Mouse (Mus musculus): Measurements from ENCODE around the gene Supt3. TPM values are rescaled to one million over a fixed set of nuclear protein-coding genes. Genes with fewer than 3 reads are reported as not detected.

The Supt3 gene
- polyA plus RNA-seq, 1 experiment from 2014 or later, result 27.5 TPM

GRCm38 (mm10) chr17:45128611-45129010 lies 351.7 kb downstream of the Supt3 start:
- Histone ChIP-seq H3K36me3 (ENCODE audit: control insufficient read depth, insufficient read depth, low read length) (no peaks in the 10 kb centered on the region), H3K27ac (ENCODE audit: low read depth, low read length) (no peak overlapping the region), H3K9me3 (ENCODE audit: control insufficient read depth, low read length) (no peaks in the 10 kb centered on the region), H3K4me3 (ENCODE audit: low read depth, low read length) (no peak overlapping the region), H3K9ac (ENCODE audit: low read depth, low read length) (no peak overlapping the region), H3K4me2 (replicated peaks; ENCODE audit: low read depth, low read length) (no peak overlapping the region), H3K27me3 (ENCODE audit: control insufficient read depth, insufficient read depth, low read length) (no peaks in the 10 kb centered on the region), H3K4me1 (replicated peaks; ENCODE audit: control insufficient read depth, insufficient read depth, low read length) (no peaks in the 10 kb centered on the region)
- ATAC-seq (ENCODE audit: low FRiP score), result no peak
- DNase-seq (ENCODE audit: low spot score), result no peak
- WGBS, result 95% methylated on average over 4 of the region's 4 CpGs

GRCm38 (mm10) chr17:45133501-45134400 lies 356.8 kb downstream of the Supt3 start:
- 87% methylated on average over 10 of the region's 10 CpGs for WGBS
- H3K9ac ChIP-seq (ENCODE audit: low read depth, low read length), result no peak overlapping the region
- H3K9me3 ChIP-seq (ENCODE audit: control insufficient read depth, low read length), result no peaks in the 10 kb centered on the region
- no peaks in the 10 kb centered on the region for H3K27me3 ChIP-seq (ENCODE audit: control insufficient read depth, insufficient read depth, low read length)
- ATAC-seq (ENCODE audit: low FRiP score), result no peak
- H3K4me1 ChIP-seq (replicated peaks; ENCODE audit: control insufficient read depth, insufficient read depth, low read length), result no peaks in the 10 kb centered on the region
- H3K4me2 ChIP-seq (replicated peaks; ENCODE audit: low read depth, low read length), result no peak overlapping the region
- H3K36me3 ChIP-seq (ENCODE audit: control insufficient read depth, insufficient read depth, low read length), result no peaks in the 10 kb centered on the region
- no peak overlapping the region for H3K27ac ChIP-seq (ENCODE audit: low read depth, low read length)
- H3K4me3 ChIP-seq (ENCODE audit: low read depth, low read length), result no peak overlapping the region
- no peak for DNase-seq (ENCODE audit: low spot score)

DNA sequence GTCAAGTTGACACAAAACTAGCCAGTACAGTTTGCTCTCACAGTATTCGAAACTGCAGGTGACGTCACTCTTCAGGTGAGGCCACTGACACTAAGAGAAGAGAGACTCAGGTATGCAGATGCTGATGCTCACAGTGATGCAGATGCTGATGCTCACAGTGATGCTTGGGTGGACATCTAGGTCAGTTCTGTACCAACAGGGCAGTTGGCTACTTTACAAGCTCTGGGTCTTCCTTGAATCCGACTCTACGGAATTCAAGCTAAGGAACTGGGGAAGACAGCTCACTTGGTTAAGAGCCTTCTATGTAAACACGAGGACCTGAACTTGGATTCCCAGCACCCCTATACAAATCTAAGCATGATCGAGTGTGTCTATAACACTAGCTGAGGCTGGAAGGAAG lies 359.5 kb downstream of the Supt3 start:
- Histone ChIP-seq H3K4me3 (ENCODE audit: low read depth, low read length) (no peak overlapping the region), H3K4me2 (replicated peaks; ENCODE audit: low read depth, low read length) (no peak overlapping the region), H3K9me3 (ENCODE audit: control insufficient read depth, low read length) (no peaks in the 10 kb centered on the region), H3K4me1 (replicated peaks; ENCODE audit: control insufficient read depth, insufficient read depth, low read length) (no peaks in the 10 kb centered on the region), H3K27me3 (ENCODE audit: control insufficient read depth, insufficient read depth, low read length) (no peaks in the 10 kb centered on the region), H3K36me3 (ENCODE audit: control insufficient read depth, insufficient read depth, low read length) (no peaks in the 10 kb centered on the region), H3K27ac (ENCODE audit: low read depth, low read length) (no peak overlapping the region), H3K9ac (ENCODE audit: low read depth, low read length) (no peak overlapping the region)
- 88% methylated on average over 6 of the region's 6 CpGs for WGBS
- ATAC-seq (ENCODE audit: low FRiP score), result no peak
- DNase-seq (ENCODE audit: low spot score), result no peak

DNA sequence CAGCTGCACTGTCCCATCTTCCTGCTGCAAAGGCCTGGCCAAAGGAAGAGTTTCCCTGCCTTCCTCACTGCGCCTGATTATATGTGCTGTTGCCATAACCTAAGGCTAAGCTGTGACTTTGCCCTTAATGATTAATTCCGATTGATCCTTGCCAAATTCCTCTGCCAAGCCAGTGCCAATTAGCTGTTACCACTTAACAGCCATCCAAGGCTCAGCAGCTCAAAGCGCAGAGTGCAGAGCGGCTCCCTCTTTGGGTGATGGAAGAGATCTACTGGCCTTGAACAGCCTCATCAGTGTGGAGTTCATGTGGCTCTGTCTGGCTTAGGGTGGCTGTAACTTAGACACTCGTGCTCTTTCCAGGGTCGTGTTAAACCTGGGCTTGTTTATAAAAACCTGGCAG lies 366.1 kb downstream of the Supt3 start:
- no peak for DNase-seq (ENCODE audit: low spot score)
- no peaks in the 10 kb centered on the region for H3K9me3 ChIP-seq (ENCODE audit: control insufficient read depth, low read length)
- no peaks in the 10 kb centered on the region for H3K36me3 ChIP-seq (ENCODE audit: control insufficient read depth, insufficient read depth, low read length)
- H3K4me3 ChIP-seq (ENCODE audit: low read depth, low read length), result no peak overlapping the region
- H3K4me1 ChIP-seq (replicated peaks; ENCODE audit: control insufficient read depth, insufficient read depth, low read length), result no peaks in the 10 kb centered on the region
- no peak for ATAC-seq (ENCODE audit: low FRiP score)
- WGBS, result 86% methylated on average over 6 of the region's 6 CpGs
- no peaks in the 10 kb centered on the region for H3K27me3 ChIP-seq (ENCODE audit: control insufficient read depth, insufficient read depth, low read length)
- no peak overlapping the region for H3K27ac ChIP-seq (ENCODE audit: low read depth, low read length)
- no peak overlapping the region for H3K4me2 ChIP-seq (replicated peaks; ENCODE audit: low read depth, low read length)
- H3K9ac ChIP-seq (ENCODE audit: low read depth, low read length), result no peak overlapping the region

- no peak for DNase-seq (ENCODE audit: low spot score)
- Histone ChIP-seq H3K27me3 (ENCODE audit: control insufficient read depth, insufficient read depth, low read length) (no peaks in the 10 kb centered on the region), H3K4me2 (replicated peaks; ENCODE audit: low read depth, low read length) (no peak overlapping the region), H3K4me1 (replicated peaks; ENCODE audit: control insufficient read depth, insufficient read depth, low read length) (no peaks in the 10 kb centered on the region), H3K36me3 (ENCODE audit: control insufficient read depth, insufficient read depth, low read length) (no peaks in the 10 kb centered on the region), H3K9me3 (ENCODE audit: control insufficient read depth, low read length) (no peaks in the 10 kb centered on the region), H3K4me3 (ENCODE audit: low read depth, low read length) (no peak overlapping the region), H3K9ac (ENCODE audit: low read depth, low read length) (no peak overlapping the region), H3K27ac (ENCODE audit: low read depth, low read length) (no peak overlapping the region)
- 93% methylated on average over 14 of the region's 14 CpGs for WGBS
- ATAC-seq (ENCODE audit: low FRiP score), result no peak
Observed at GRCm38 (mm10) chr17:45144656-45145055, 367.7 kb downstream of the Supt3 start.

DNA sequence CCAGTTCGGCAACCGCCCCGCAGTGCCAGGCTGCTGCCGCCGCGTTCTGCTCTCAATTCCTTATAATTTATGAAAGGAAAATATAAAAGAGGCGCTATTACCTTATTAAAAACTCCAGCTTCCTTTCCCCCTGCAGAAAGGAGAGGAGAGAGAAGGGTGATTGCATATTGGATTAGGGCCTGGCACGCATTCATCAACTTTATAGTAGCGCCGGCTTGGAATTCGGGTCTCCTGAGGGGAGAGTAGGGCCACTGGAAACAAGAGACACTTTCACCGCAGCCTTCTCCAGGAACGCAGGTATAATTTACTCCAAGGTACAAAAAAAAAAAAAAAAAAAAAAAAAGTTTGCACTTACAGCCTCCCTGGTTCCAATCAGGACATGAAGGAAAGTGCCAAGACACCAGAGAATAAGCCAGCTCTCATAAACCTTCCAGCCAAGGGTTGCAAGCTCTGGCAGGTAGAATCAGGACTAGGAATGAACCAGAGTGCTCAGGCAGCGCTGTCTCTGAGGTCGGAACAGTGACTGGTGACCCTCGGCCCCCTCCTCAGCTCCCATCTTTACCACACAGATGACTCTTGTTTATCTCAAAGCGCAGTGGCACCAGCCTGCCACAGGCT lies 374.5 kb downstream of the Supt3 start:
- Histone ChIP-seq H3K4me1 (replicated peaks; ENCODE audit: control insufficient read depth, insufficient read depth, low read length) (no peaks in the 10 kb centered on the region), H3K9ac (ENCODE audit: low read depth, low read length) (no peak overlapping the region), H3K9me3 (ENCODE audit: control insufficient read depth, low read length) (no peaks in the 10 kb centered on the region), H3K27me3 (ENCODE audit: control insufficient read depth, insufficient read depth, low read length) (no peaks in the 10 kb centered on the region; the same call in 1 of the 2 replicates), H3K4me3 (ENCODE audit: low read depth, low read length) (no peak overlapping the region), H3K36me3 (ENCODE audit: control insufficient read depth, insufficient read depth, low read length) (no peaks in the 10 kb centered on the region), H3K4me2 (replicated peaks; ENCODE audit: low read depth, low read length) (no peak overlapping the region), H3K27ac (ENCODE audit: low read depth, low read length) (no peak overlapping the region)
- ATAC-seq (ENCODE audit: low FRiP score), result no peak
- DNase-seq (ENCODE audit: low spot score), result no peak
- WGBS, result 85% methylated on average over 17 of the region's 17 CpGs

DNA sequence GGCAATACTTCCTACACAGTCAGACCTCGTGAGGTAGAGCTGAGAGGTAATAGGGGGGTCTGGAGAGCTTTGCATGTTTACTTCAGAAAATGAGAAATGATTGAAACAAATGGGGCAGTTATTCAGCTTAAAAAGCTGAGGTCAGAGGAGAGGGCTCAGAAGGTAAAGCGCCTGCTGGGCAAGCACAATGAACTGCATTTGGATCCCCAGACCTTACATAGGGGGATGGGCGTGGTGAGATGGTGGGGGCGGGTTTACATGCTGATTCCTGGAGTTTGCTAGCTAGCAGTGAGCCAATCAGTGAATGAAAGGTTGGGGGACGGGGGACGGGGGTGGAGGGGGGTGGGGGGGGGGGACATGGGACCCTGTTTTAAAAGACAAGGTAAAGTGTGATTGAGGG lies 376.8 kb downstream of the Supt3 start:
- no peak overlapping the region for H3K4me3 ChIP-seq (ENCODE audit: low read depth, low read length)
- H3K4me2 ChIP-seq (replicated peaks; ENCODE audit: low read depth, low read length), result no peak overlapping the region
- ATAC-seq (ENCODE audit: low FRiP score) (no peak), DNase-seq (ENCODE audit: low spot score) (peak; percentile 24)
- no peaks in the 10 kb centered on the region for H3K36me3 ChIP-seq (ENCODE audit: control insufficient read depth, insufficient read depth, low read length)
- H3K9ac ChIP-seq (ENCODE audit: low read depth, low read length), result no peak overlapping the region
- H3K4me1 ChIP-seq (replicated peaks; ENCODE audit: control insufficient read depth, insufficient read depth, low read length), result no peaks in the 10 kb centered on the region
- no peaks in the 10 kb centered on the region for H3K9me3 ChIP-seq (ENCODE audit: control insufficient read depth, low read length)
- no peaks in the 10 kb centered on the region; the same call in 1 of the 2 replicates for H3K27me3 ChIP-seq (ENCODE audit: control insufficient read depth, insufficient read depth, low read length)
- 2% methylated on average over 4 of the region's 6 CpGs for WGBS
- H3K27ac ChIP-seq (ENCODE audit: low read depth, low read length), result no peak overlapping the region

- no peak overlapping the region for H3K4me2 ChIP-seq (replicated peaks; ENCODE audit: low read depth, low read length)
Observed at GRCm38 (mm10) chr17:45158171-45158691, 381.3 kb downstream of the Supt3 start.

More at GRCm38 (mm10) chr17:45158171-45158691, 381.3 kb downstream of the Supt3 start:
- DNase-seq (ENCODE audit: low spot score) (peak; percentile 28), ATAC-seq (ENCODE audit: low FRiP score) (no peak)
- Histone ChIP-seq H3K9me3 (ENCODE audit: control insufficient read depth, low read length) (no peaks in the 10 kb centered on the region), H3K27me3 (ENCODE audit: control insufficient read depth, insufficient read depth, low read length) (no peaks in the 10 kb centered on the region), H3K36me3 (ENCODE audit: control insufficient read depth, insufficient read depth, low read length) (no peaks in the 10 kb centered on the region), H3K9ac (ENCODE audit: low read depth, low read length) (no peak overlapping the region), H3K4me3 (ENCODE audit: low read depth, low read length) (no peak overlapping the region), H3K27ac (ENCODE audit: low read depth, low read length) (no peak overlapping the region), H3K4me1 (replicated peaks; ENCODE audit: control insufficient read depth, insufficient read depth, low read length) (no peaks in the 10 kb centered on the region)
- WGBS, result 59% methylated on average over 16 of the region's 16 CpGs
